Mouse (Mus musculus): ENCODE measurements around the gene Sec61a2.

- TF ChIP-seq EP300 (optimal IDR thresholded peaks at IDR 0.05) (no peak), CTCF (IDR thresholded peaks at IDR 0.05; ENCODE audit: low read depth) (peak; percentile 30; the same call in 1 of the 2 replicates)
Observed at GRCm38 (mm10) chr2:5894843-5895570, at the start of gene Sec61a2.
